Comparison of ENCODE assay signal across 8 mouse cellular contexts in genomic region chr9:96363581-96364140, GRCm38 (mm10). TPM values are rescaled to one million over a fixed set of nuclear protein-coding genes. Genes with fewer than 3 reads are reported as not detected.
DNase-seq lines count a peak whose midpoint lies in the region; ATAC-seq lines count a peak whose summit lies in the region.

No protein-coding gene starts in this region.

- under 1% methylated on average over 64 of the region's 64 CpGs for WGBS in intestine, embryonic 15.5 days

- peak overlapping the region; percentile 85 for H3K4me3 ChIP-seq in intestine, embryonic 15.5 days (replicated peaks)

- H3K9ac ChIP-seq in intestine, embryonic 15.5 days: peak overlapping the region; percentile 82

- peak; percentile 76 for ATAC-seq in intestine, embryonic 15.5 days
- ATAC-seq in megakaryocyte progenitor cell, adult 5-6 weeks (replicated peaks; ENCODE audit: poor library complexity): peak; percentile 45

- H3K36me3 ChIP-seq in intestine, embryonic 15.5 days: no peaks in the 10 kb centered on the region

- H3K9me3 ChIP-seq in intestine, embryonic 15.5 days: no peaks in the 10 kb centered on the region

- peak overlapping the region; percentile 66 for H3K4me2 ChIP-seq in intestine, embryonic 15.5 days (replicated peaks)

- no peaks in the 10 kb centered on the region for H3K27me3 ChIP-seq in intestine, embryonic 15.5 days (replicated peaks)

- DNase-seq in adrenal gland, adult 8-10 months: peak; percentile 77
- peak; percentile 50 for DNase-seq in embryo, embryonic 11.5 days (ENCODE audit: low read depth, low spot score)
- peak; percentile 60 to 61 for DNase-seq in gastrocnemius, postnatal 36 days
- peak; percentile 47 to 57 for DNase-seq in left cerebral cortex, postnatal 14 days (ENCODE audit: low spot score in 2 of 2)
- peak; percentile 68 for DNase-seq in right cerebral cortex, postnatal 25 days
- peak; percentile 63 for DNase-seq in urinary bladder, postnatal 4 days (ENCODE audit: low spot score in 2 of 2)

- intact Hi-C loops in gastrocnemius, postnatal 36 days (cut with DNase I): loop anchor here (5.0 kb wide), 1 partner anchor 114 kb away; the partner anchor contains the start of gene Rnf7
- intact Hi-C loops in left cerebral cortex, postnatal 14 days (cut with DNase I): loop anchor here (5.0 kb wide), 2 partner anchors 114 to 129 kb away; partner anchors contain the start of gene Rnf7

- H3K27ac ChIP-seq in intestine, embryonic 15.5 days: peak overlapping the region; percentile 94

- H3K4me1 ChIP-seq in intestine, embryonic 15.5 days (replicated peaks): peaks cover 9% of the 10 kb centered on the region; the same call in 1 of the 2 replicates

RNA-seq across cellular contexts. Expression of gene Atp1b3, which starts 0.6 kb away (rescaled TPM):
- total RNA-seq in adrenal gland, adult 8-10 months (2022): 100 to 1,000 TPM; 173 to 211 (median 196) TPM
- total RNA-seq in gastrocnemius, postnatal 36 days (2021): 10 to 100 TPM; 30.6 to 32.0 TPM
- 138 and 153 TPM in 2 replicates for polyA plus RNA-seq in intestine, embryonic 15.5 days (2015; fragmentation: Nextera tagmentation; extraction: Ambion mirVana)
- total RNA-seq in left cerebral cortex, postnatal 14 days (2021): 10 to 100 TPM; 77.3 to 83.3 TPM
- total RNA-seq in megakaryocyte progenitor cell, adult 5-6 weeks (2015): 206 and 221 TPM in 2 replicates
- total RNA-seq in megakaryocyte progenitor cell, adult 5-6 weeks (2017): 106 and 130 TPM in 2 replicates

Comparison
In these comparisons a context has a peak if more than half of its experiments do, and no peak if none do; other contexts are left out.
1. Peak in every context shown above with its lines: DNase-seq, ATAC-seq, H3K4me3 ChIP-seq and H3K27ac ChIP-seq.